Mouse (Mus musculus): ENCODE measurements around the gene Pim1.
"Not testable (repeated sequence)": the region's sequence is repeated elsewhere in the genome, so short reads cannot be mapped to it uniquely, and the experiment has no call there.

Pim1 gene

GRCm38 (mm10) chr17:29494062-29494731, 3.6 kb downstream of the Pim1 start:
- no peak for DNase-seq (ENCODE audit: low spot score)

- no peak for DNase-seq (ENCODE audit: low spot score)
Measured at GRCm38 (mm10) chr17:29494732-29495076, 4.2 kb downstream of the Pim1 start.

- DNase-seq (ENCODE audit: low spot score) = no peak
Measured at GRCm38 (mm10) chr17:29496211-29497070, 5.9 kb downstream of the Pim1 start.

- DNase-seq (ENCODE audit: low spot score) = no peak
Measured at GRCm38 (mm10) chr17:29497071-29497354, 6.5 kb downstream of the Pim1 start.

- DNase-seq (ENCODE audit: low spot score) = not testable (repeated sequence)
Measured at GRCm38 (mm10) chr17:29497481-29497880, 6.9 kb downstream of the Pim1 start.

GRCm38 (mm10) chr17:29498028-29498427, 7.5 kb downstream of the Pim1 start:
- no peak for DNase-seq (ENCODE audit: low spot score)

GRCm38 (mm10) chr17:29498952-29499351, 8.4 kb downstream of the Pim1 start:
- DNase-seq (ENCODE audit: low spot score) = not testable (repeated sequence)

- DNase-seq (ENCODE audit: low spot score) = no peak
Measured at GRCm38 (mm10) chr17:29499511-29499910, 9.0 kb downstream of the Pim1 start.

GRCm38 (mm10) chr17:29500243-29500740, 9.7 kb downstream of the Pim1 start:
- no peak for DNase-seq (ENCODE audit: low spot score)

GRCm38 (mm10) chr17:29500802-29501469, 10.4 kb downstream of the Pim1 start:
- no peak for DNase-seq (ENCODE audit: low spot score)

- DNase-seq (ENCODE audit: low spot score) = no peak
Measured at GRCm38 (mm10) chr17:29502005-29502668, 11.6 kb downstream of the Pim1 start.

GRCm38 (mm10) chr17:29502669-29503665, 12.4 kb downstream of the Pim1 start:
- no peak for DNase-seq (ENCODE audit: low spot score)

GRCm38 (mm10) chr17:29503700-29504099, 13.1 kb downstream of the Pim1 start:
- DNase-seq (ENCODE audit: low spot score) = no peak

- DNase-seq (ENCODE audit: low spot score) = no peak
Measured at GRCm38 (mm10) chr17:29508927-29509608, 18.5 kb downstream of the Pim1 start.

- no peak for DNase-seq (ENCODE audit: low spot score)
Measured at GRCm38 (mm10) chr17:29510691-29511090, 20.1 kb downstream of the Pim1 start.

GRCm38 (mm10) chr17:29513044-29513730, 22.6 kb downstream of the Pim1 start:
- DNase-seq (ENCODE audit: low spot score) = no peak

GRCm38 (mm10) chr17:29514435-29514834, 23.9 kb downstream of the Pim1 start:
- DNase-seq (ENCODE audit: low spot score) = peak; percentile 69

- not testable (repeated sequence) for DNase-seq (ENCODE audit: low spot score)
Measured at GRCm38 (mm10) chr17:29518665-29519064, 28.1 kb downstream of the Pim1 start.

- no peak for DNase-seq (ENCODE audit: low spot score)
Measured at GRCm38 (mm10) chr17:29519731-29520130, 29.2 kb downstream of the Pim1 start.

- no peak for DNase-seq (ENCODE audit: low spot score)
Measured at GRCm38 (mm10) chr17:29525613-29526012, 35.1 kb downstream of the Pim1 start.

Measured in spleen, adult 12 weeks (tissue).